Mouse (Mus musculus) neural tube, embryonic 15.5 days (tissue): ENCODE measurements at regions not wholly inside any gene's neighbourhood (a gene's known extent, or its start where the extent isn't known, plus 50 kb on each side); places are given as distances from the start of the nearest gene placed in this dataset.

ENCODE experiments used
- ATAC-seq: fragments of 200-750 bp; cut with Nextera tagmentation; 2 replicates; pipeline ENCODE4 v1.8.0; 2017; ENCODE audit warnings: mild to moderate bottlenecking, moderate TSS enrichment, moderate library complexity; ENCODE audit not compliant: low FRiP score
- H3K27ac ChIP-seq: fragments of 300-500 bp; sonication (generic); replicated peaks from 2 replicates; pipeline ENCODE4 v1.5.1; 2015; ENCODE audit warnings: mild to moderate bottlenecking, inconsistent platforms
- H3K27me3 ChIP-seq: fragments of 300-500 bp; sonication (generic); replicated peaks from 2 replicates; pipeline ENCODE4 v1.6.1; 2015; ENCODE audit warnings: inconsistent platforms
- H3K36me3 ChIP-seq: fragments of 300-500 bp; sonication (generic); 2 replicates; pipeline ENCODE4 v1.6.1; 2015; ENCODE audit warnings: inconsistent platforms
- H3K4me1 ChIP-seq: fragments of 300-500 bp; sonication (generic); 2 replicates; pipeline ENCODE4 v1.6.1; 2015; ENCODE audit warnings: inconsistent platforms
- H3K4me2 ChIP-seq: fragments of 300-500 bp; sonication (generic); 2 replicates; pipeline ENCODE4 v1.6.1; 2015; ENCODE audit warnings: inconsistent platforms, mild to moderate bottlenecking, moderate library complexity
- H3K4me3 ChIP-seq: fragments of 300-500 bp; sonication (generic); replicated peaks from 2 replicates; pipeline ENCODE4 v1.5.1; 2015; ENCODE audit warnings: mild to moderate bottlenecking, inconsistent platforms
- H3K9ac ChIP-seq: fragments of 300-500 bp; sonication (generic); replicated peaks from 2 replicates; pipeline ENCODE4 v1.6.1; 2015; ENCODE audit warnings: mild to moderate bottlenecking, inconsistent platforms
- H3K9me3 ChIP-seq: fragments of 300-500 bp; sonication (generic); replicated peaks from 2 replicates; pipeline ENCODE4 v1.6.1; 2016; ENCODE audit warnings: inconsistent platforms
- WGBS: fragments of 180-500 bp; shearing (Covaris S2); methylation state at CpG from one replicate; pipeline ENCODE4 v1.1.7; 2015; ENCODE audit warnings: mixed read lengths; 5-methylcytosine and 5-hydroxymethylcytosine counted together

- H3K36me3 ChIP-seq, result no peaks in the 10 kb centered on the region
- no peaks in the 10 kb centered on the region for H3K4me1 ChIP-seq
- no peak overlapping the region for H3K4me3 ChIP-seq
- no peaks in the 10 kb centered on the region for H3K9me3 ChIP-seq
- no peak overlapping the region for H3K9ac ChIP-seq
- 94% methylated on average over 3 of the region's 3 CpGs for WGBS
- no peak for ATAC-seq
- no peak overlapping the region for H3K27ac ChIP-seq
- no peak overlapping the region for H3K4me2 ChIP-seq
- H3K27me3 ChIP-seq, result no peaks in the 10 kb centered on the region
Measured at GRCm38 (mm10) chr1:164622417-164622816, 164.3 kb upstream of the Atp1b1 start.

DNA sequence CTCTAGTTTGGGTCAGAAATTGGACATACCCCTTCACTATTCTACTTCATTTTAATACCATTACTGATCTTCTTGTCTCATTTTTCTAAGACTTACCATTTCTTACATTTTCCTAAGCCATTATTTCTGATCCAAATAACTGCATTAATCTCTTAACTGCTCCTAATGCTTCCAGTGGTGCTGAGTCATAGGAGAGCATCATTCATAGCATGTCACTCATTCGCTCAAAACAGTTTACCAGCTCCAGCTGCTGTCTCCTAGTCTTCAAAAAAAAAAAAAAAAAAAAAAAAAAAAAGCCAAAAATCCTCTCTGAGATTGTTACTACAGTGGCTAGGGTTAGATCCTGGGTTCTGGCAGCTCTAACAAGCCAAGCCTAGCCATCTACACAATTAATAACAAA lies 162.0 kb upstream of the Atp1b1 start:
- no peaks in the 10 kb centered on the region for H3K36me3 ChIP-seq
- no peak overlapping the region for H3K27ac ChIP-seq
- 88% methylated on average over 1 of the region's 1 CpGs for WGBS
- H3K4me1 ChIP-seq, result no peaks in the 10 kb centered on the region
- H3K4me3 ChIP-seq, result no peak overlapping the region
- no peak overlapping the region for H3K4me2 ChIP-seq
- ATAC-seq, result no peak
- no peak overlapping the region for H3K9ac ChIP-seq
- H3K9me3 ChIP-seq, result no peaks in the 10 kb centered on the region
- H3K27me3 ChIP-seq, result no peaks in the 10 kb centered on the region

DNA sequence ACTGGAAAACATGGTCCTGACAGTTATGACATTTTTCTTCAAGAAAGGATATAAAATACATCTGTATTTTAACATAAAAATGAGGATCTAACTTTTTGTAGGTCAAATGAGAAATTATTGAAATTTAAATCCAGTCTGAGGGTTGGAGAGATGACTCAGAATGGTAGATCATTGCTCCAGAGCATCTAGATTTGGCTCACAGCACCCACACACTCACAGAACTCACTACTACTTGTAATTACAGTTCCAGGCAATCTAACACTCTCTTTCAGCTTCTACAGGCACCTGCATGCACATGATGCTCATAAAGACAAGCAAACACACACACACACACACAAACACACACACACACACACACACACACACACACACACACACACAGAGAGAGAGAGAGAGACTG lies 159.7 kb upstream of the Atp1b1 start:
- no peak overlapping the region for H3K4me2 ChIP-seq
- no peak overlapping the region for H3K9ac ChIP-seq
- no peak overlapping the region for H3K4me3 ChIP-seq
- no peaks in the 10 kb centered on the region for H3K36me3 ChIP-seq
- H3K9me3 ChIP-seq, result no peaks in the 10 kb centered on the region
- no peaks in the 10 kb centered on the region for H3K27me3 ChIP-seq
- no peaks in the 10 kb centered on the region for H3K4me1 ChIP-seq
- ATAC-seq, result no peak
- H3K27ac ChIP-seq, result no peak overlapping the region

GRCm38 (mm10) chr1:164607061-164607460 lies 148.9 kb upstream of the Atp1b1 start:
- 84% methylated on average over 5 of the region's 5 CpGs for WGBS

GRCm38 (mm10) chr1:164606141-164606754 lies 148.1 kb upstream of the Atp1b1 start:
- ATAC-seq, result peak; percentile 57
- Histone ChIP-seq H3K4me1 (0 out of 2 replicates have a peak, but pooled peaks cover 3% of the 10 kb centered on the region), H3K9me3 (no peaks in the 10 kb centered on the region), H3K36me3 (no peaks in the 10 kb centered on the region), H3K4me3 (no peak overlapping the region), H3K9ac (no peak overlapping the region), H3K27ac (peak overlapping the region; percentile 46; the same call in 1 of the 2 replicates), H3K27me3 (no peaks in the 10 kb centered on the region), H3K4me2 (no peak overlapping the region)
- 55% methylated on average over 8 of the region's 8 CpGs for WGBS

More at GRCm38 (mm10) chr1:164607061-164607460, 148.9 kb upstream of the Atp1b1 start:
- no peaks in the 10 kb centered on the region for H3K9me3 ChIP-seq
- H3K27me3 ChIP-seq, result no peaks in the 10 kb centered on the region
- ATAC-seq, result no peak
- H3K4me2 ChIP-seq, result no peak overlapping the region
- 0 out of 2 replicates have a peak, but pooled peaks cover 3% of the 10 kb centered on the region for H3K4me1 ChIP-seq
- no peak overlapping the region for H3K9ac ChIP-seq
- no peak overlapping the region for H3K27ac ChIP-seq
- no peaks in the 10 kb centered on the region for H3K36me3 ChIP-seq
- H3K4me3 ChIP-seq, result no peak overlapping the region

DNA sequence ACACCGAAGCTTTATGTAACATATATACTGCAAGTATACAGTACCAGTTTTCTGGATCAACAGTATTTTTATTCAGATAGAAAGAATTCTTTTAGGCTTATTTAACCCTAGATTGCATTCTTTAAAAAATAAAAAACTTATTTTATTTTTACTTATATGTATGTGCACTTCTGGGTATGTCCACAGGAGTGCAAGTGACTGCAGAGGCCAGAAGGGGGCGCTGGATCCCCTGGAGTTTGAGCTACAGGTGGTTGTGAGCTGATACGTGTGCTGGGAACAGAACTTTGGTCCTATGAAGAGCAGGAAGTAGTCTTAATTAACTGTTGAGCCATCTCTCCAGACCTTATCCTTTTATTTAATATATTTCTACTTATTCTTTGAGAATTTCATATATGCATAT lies 145.3 kb upstream of the Atp1b1 start:
- Histone ChIP-seq H3K27ac (no peak overlapping the region), H3K4me1 (0 out of 2 replicates have a peak, but pooled peaks cover 3% of the 10 kb centered on the region), H3K36me3 (no peaks in the 10 kb centered on the region), H3K9me3 (no peaks in the 10 kb centered on the region), H3K4me2 (no peak overlapping the region), H3K4me3 (no peak overlapping the region), H3K9ac (no peak overlapping the region), H3K27me3 (no peaks in the 10 kb centered on the region)
- no peak for ATAC-seq
- 81% methylated on average over 3 of the region's 3 CpGs for WGBS

DNA sequence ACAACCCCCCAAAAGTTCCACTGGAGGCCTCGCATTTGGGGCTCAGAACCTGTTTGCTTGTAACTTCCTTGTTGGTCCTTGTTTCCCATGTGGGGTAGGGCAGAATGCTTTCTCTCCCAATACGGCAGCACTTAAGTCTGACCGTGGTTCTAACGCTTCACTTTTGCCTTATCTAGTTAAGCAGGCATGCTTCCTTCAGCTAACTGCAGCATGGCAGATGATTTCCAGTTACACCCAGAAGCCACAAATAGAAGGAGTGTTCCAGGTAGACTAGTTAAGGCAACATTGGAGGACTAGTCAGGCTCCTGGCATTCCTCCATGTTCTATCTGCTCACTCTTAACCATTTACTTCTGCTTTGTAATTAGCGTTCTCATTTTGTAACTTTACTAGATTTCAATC lies 144.4 kb upstream of the Atp1b1 start:
- ATAC-seq, result no peak
- H3K9me3 ChIP-seq, result no peaks in the 10 kb centered on the region
- H3K4me3 ChIP-seq, result no peak overlapping the region
- H3K9ac ChIP-seq, result no peak overlapping the region
- no peak overlapping the region for H3K27ac ChIP-seq
- no peaks in the 10 kb centered on the region for H3K36me3 ChIP-seq
- 0 out of 2 replicates have a peak, but pooled peaks cover 3% of the 10 kb centered on the region for H3K4me1 ChIP-seq
- no peak overlapping the region for H3K4me2 ChIP-seq
- no peaks in the 10 kb centered on the region for H3K27me3 ChIP-seq
- 94% methylated on average over 5 of the region's 5 CpGs for WGBS

DNA sequence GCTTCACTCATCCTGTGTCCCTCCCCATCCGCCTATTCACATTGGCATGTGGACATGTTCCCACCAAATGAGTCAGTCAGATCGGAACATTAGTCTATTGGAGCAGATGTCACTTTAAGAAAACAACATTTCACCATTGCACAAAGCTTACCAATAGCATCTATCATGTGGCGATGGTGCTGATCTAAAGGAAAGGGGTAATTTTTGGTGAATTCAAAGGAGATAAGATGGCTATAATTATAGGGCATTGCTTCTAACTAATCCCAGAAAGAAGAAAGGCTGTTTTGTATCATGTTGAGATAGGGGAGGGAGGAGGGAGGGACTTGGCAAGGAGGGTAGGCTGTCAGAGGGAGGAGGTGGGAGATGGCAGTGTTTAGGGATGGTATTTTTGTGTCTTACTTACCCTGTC lies 132.1 kb upstream of the Atp1b1 start:
- Histone ChIP-seq H3K4me2 (no peak overlapping the region), H3K36me3 (no peaks in the 10 kb centered on the region), H3K9ac (no peak overlapping the region), H3K27me3 (no peaks in the 10 kb centered on the region), H3K9me3 (no peaks in the 10 kb centered on the region), H3K4me1 (no peaks in the 10 kb centered on the region), H3K27ac (no peak overlapping the region), H3K4me3 (no peak overlapping the region)
- WGBS, result 90% methylated on average over 3 of the region's 3 CpGs
- no peak for ATAC-seq

GRCm38 (mm10) chr1:164586066-164586989 lies 128.2 kb upstream of the Atp1b1 start:
- Histone ChIP-seq H3K9ac (no peak overlapping the region), H3K27me3 (no peaks in the 10 kb centered on the region), H3K9me3 (no peaks in the 10 kb centered on the region), H3K4me1 (no peaks in the 10 kb centered on the region), H3K27ac (no peak overlapping the region), H3K4me3 (no peak overlapping the region), H3K36me3 (no peaks in the 10 kb centered on the region), H3K4me2 (no peak overlapping the region)
- 41% methylated on average over 11 of the region's 11 CpGs for WGBS
- ATAC-seq, result no peak

DNA sequence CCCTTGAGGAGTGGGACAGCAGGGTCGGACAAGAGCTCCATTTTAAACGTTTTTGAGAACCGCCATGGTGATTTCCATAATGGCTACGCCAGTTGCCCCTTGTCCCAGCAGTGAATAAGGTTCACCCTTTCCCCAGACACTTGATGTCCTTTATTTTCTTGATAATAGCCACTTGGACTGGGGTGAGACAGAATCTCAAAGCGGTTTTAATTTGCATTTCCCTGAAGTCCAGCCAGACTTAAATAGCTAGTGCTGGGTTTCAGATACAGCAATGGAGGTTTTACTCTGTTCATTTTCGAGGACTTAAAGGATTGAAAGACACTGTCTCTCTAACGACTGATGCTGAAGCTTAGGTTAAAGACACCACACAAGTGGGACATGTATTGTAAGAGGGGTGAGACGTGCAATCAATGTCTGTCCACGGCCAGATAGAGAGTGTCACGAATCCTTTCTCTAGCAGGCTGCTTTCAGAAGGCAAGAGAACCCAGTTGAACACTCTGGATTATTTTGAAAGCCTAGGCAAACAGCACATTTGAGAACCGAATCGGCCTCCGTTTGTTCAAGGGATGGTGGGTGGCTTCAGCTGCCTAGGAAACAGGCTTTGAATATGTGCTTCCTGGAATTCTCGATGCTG lies 118.8 kb upstream of the Atp1b1 start:
- no peak overlapping the region for H3K4me3 ChIP-seq
- H3K4me2 ChIP-seq, result peak overlapping the region; percentile 22; the same call in 1 of the 2 replicates
- ATAC-seq, result no peak
- peaks cover 8% of the 10 kb centered on the region for H3K4me1 ChIP-seq
- H3K9me3 ChIP-seq, result no peaks in the 10 kb centered on the region
- H3K9ac ChIP-seq, result no peak overlapping the region
- no peaks in the 10 kb centered on the region for H3K36me3 ChIP-seq
- no peak overlapping the region for H3K27ac ChIP-seq
- 22% methylated on average over 14 of the region's 14 CpGs for WGBS
- no peaks in the 10 kb centered on the region for H3K27me3 ChIP-seq

DNA sequence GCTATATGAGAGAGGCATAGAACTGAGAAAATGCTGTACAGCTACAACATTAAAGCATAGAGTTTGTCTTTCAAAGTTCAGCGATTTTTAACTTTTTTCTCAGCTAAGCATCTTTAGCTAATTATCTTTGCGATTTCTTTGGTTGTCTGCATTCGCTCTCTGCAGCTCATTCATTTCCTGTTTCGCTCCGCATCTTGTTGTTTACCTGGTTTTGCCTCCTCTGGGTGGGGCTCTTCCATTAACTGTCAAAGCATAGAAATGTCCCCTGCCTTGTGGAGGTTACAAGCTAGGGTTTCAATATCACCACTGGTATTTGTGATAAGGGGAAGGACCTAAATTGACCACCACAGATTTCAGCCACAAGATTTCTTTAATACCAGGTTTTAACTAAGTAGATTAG lies 115.5 kb upstream of the Atp1b1 start:
- H3K4me1 ChIP-seq, result peaks cover 8% of the 10 kb centered on the region
- no peaks in the 10 kb centered on the region for H3K27me3 ChIP-seq
- no peak overlapping the region for H3K9ac ChIP-seq
- no peak for ATAC-seq
- H3K4me2 ChIP-seq, result no peak overlapping the region
- no peak overlapping the region for H3K27ac ChIP-seq
- H3K9me3 ChIP-seq, result no peaks in the 10 kb centered on the region
- WGBS, result 87% methylated on average over 5 of the region's 5 CpGs
- no peaks in the 10 kb centered on the region for H3K36me3 ChIP-seq
- H3K4me3 ChIP-seq, result no peak overlapping the region

GRCm38 (mm10) chr1:164572183-164572582 lies 114.0 kb upstream of the Atp1b1 start:
- H3K9ac ChIP-seq, result no peak overlapping the region
- WGBS, result 68% methylated on average over 4 of the region's 4 CpGs

More at GRCm38 (mm10) chr1:164572183-164572582, 114.0 kb upstream of the Atp1b1 start:
- Histone ChIP-seq H3K9me3 (no peaks in the 10 kb centered on the region), H3K4me2 (no peak overlapping the region), H3K4me3 (no peak overlapping the region), H3K27ac (no peak overlapping the region), H3K27me3 (no peaks in the 10 kb centered on the region), H3K36me3 (no peaks in the 10 kb centered on the region), H3K4me1 (peaks cover 6% of the 10 kb centered on the region)
- no peak for ATAC-seq
